Mouse (Mus musculus): ENCODE data around the gene Vmn2r25.
"Not testable (repeated sequence)": the region's sequence is repeated elsewhere in the genome, so short reads cannot be mapped to it uniquely, and the experiment has no call there.

Vmn2r25 gene

DNA sequence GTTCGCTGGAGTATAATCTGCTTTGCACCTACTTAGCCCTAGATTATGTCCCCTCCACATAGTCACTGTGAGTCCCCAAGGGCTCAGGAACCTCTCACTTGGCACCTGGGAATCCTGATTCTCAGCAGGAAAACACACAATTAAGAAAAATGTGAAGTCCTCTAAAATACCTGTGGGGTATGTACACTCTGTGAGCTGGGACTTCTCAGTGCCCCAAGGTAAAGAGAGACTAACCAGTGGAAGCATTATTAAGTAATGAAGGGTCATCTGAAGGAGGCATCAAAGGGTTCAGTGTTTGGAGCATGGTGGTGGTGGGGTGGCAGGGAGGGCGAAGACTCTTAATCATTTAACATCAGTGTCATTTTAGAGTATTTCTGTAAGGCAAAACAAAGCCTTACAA is at the start of gene Vmn2r25:
Gene Vmn2r25, minus strand, starts transcription at position 101 of the 400 bp plus-strand sequence.
- DNase-seq (ENCODE audit: low read depth) = not testable (repeated sequence)

DNA sequence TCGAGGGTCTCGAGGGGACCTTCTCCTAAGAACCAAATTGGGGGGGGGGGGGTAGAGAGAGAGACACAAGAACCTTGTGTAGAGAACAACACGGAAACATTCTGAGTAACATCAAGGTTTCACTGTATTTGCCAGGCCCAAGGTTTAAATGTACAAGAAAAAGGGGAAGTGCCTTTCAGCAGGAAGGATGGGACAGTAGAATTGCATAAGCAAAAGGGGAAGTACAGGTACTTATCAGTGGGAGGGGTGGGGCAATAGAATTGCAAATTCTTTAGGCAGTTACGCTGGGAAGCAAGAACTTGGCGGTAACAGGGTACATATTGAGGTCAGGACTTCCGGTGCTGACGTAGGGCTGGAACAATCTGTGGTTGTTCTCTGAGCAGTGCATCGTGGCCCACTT is 33.3 kb downstream of the Vmn2r25 start:
- DNase-seq (ENCODE audit: low read depth) = no peak

DNA sequence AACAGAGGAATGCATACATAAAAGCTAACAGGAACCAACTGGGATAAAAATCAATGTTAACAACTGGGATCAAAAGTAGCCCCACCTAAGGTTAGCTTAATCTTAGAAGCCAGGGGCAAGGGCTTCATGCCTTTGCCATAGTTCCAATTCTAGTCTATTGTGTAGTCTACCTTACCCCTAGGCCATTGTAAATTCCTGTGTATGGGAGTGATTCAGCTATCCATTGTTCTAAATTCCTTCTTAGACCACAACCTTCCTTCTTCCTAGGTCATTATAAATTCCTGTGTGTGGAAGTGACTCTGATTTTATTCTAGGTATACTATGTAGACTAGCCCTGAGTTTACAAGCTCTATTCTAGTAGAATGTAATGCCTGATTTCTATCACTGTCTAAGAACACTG is 43.0 kb downstream of the Vmn2r25 start:
- DNase-seq (ENCODE audit: low read depth) = not testable (repeated sequence)

DNA sequence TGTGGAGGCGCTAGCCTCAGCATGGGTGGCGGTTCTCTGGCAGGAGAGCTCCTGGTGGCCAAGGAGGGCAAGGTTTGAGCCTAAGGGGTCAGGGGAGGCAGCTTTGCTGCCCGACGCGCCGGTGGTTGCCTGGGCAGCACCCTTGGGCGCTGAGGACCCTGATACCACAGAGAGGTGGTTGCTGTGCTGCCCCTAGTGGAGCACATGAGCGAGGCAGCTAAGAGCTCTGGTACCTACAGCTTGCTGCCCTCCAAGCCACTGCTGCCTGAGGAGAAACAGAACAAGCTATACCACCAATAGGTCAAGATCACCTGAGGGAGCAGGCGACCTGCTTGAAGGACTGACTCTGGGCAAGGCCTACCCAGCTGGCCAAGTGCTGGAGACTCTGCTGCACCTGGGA is 59.5 kb downstream of the Vmn2r25 start:
- DNase-seq (ENCODE audit: low read depth) = no peak

DNA sequence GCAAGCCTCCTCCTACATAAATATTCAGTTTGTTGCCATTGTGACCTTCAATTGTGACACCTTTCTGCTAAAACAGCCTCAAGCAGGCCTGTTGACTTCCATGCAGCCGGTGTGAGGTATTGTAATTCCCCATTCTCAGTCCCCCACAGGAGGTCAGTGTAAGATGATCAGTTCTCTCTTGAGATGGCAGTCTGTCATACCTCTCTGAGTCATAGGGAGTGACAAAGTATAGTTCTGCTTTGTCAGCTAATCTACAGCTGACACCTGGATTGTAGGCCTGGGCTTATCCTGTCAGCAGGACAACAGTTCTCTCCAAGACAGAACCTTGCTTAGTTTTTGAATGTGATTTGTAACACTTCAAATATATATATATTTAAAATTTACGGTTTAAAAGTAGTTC is 68.4 kb downstream of the Vmn2r25 start:
- no peak for DNase-seq (ENCODE audit: low read depth)

DNA sequence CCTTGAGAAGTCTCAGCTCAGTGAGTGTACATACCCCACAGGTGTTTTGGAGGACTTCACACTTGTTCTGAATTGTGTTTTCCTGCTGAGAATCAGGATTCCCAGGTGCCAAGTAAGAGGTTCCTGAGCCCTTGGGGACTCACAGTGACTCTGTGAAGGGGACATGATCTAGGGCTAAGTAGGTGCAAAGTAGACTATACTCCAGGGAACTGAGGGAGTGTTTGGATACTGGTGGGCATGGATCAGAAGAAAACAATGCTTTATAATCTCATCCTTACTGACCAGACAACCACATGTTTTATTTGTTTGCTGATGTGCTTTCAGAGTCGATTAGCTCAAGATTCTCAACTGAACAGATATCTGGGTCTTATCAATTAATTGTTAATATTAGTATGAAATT is 74.7 kb downstream of the Vmn2r25 start, which contains the start of gene Vmn2r24:
Gene Vmn2r24, plus strand, starts transcription at position 301 of the 400 bp plus-strand sequence.
- DNase-seq (ENCODE audit: low read depth) = no peak
